Mouse (Mus musculus) lung, adult 2 months (tissue): ENCODE results near the gene Tradd.

Experiments used
- CTCF ChIP-seq: fragments of 200-500 bp; IDR thresholded peaks from 2 replicates; pipeline ENCODE4 v1.5.1; 2011; ENCODE audit warnings: mild to moderate bottlenecking, low read length, control low read depth; ENCODE audit not compliant: insufficient read depth
- POLR2A ChIP-seq: fragments of 200-500 bp; IDR thresholded peaks from 2 replicates; pipeline ENCODE4 v1.6.1; 2011; ENCODE audit warnings: low read depth, mild to moderate bottlenecking, control low read depth, low read length, borderline replicate concordance; ENCODE audit errors: extremely low read depth

- TF ChIP-seq CTCF: no peak
- no peak for TF ChIP-seq POLR2A
Observed at GRCm38 (mm10) chr8:105263244-105263912, 1.0 kb downstream of the Tradd start.
